Mouse (Mus musculus) heart, postnatal 4 days (tissue): ENCODE measurements around the gene Phxr2. TPM values are rescaled to one million over a fixed set of nuclear protein-coding genes. Genes with fewer than 3 reads are reported as not detected.
A peak's percentile ranks its signal among the peaks of the same experiment; 100 is the strongest.
"Not testable (repeated sequence)": the region's sequence is repeated elsewhere in the genome, so short reads cannot be mapped to it uniquely, and the experiment has no call there.

Source experiments
- DNase-seq: peaks from one replicate; pipeline ENCODE4 v3.0.0; 2021
- total RNA-seq, 2 experiments: library from RNA; stranded (reverse); gene quantifications; 2 replicates each; pipeline ENCODE4 v1.2.3; 2021

Phxr2 gene
- total RNA-seq: not detected

DNA sequence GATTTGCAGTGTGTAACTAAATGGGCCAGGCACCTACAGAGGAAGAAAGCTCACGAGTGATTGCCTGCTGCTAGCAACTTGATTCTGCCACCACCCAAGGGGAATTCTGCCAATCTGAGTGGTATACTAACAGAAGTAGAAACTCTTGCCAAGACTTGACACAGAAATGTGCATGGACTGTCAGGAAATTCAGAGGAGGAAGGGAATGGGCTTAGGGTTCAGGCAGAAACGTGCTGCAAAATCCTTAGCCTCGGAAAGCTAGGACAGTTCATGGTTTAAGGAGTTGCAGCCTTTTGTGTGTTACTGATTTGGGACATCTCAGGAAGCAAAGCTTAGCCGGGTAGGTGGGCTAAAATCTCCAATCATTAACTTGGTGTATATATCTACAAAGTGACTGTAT lies at the start of gene Phxr2:
Gene Phxr2, minus strand, starts transcription at position 101 of the 400 bp plus-strand sequence.
- no peak for DNase-seq

DNA sequence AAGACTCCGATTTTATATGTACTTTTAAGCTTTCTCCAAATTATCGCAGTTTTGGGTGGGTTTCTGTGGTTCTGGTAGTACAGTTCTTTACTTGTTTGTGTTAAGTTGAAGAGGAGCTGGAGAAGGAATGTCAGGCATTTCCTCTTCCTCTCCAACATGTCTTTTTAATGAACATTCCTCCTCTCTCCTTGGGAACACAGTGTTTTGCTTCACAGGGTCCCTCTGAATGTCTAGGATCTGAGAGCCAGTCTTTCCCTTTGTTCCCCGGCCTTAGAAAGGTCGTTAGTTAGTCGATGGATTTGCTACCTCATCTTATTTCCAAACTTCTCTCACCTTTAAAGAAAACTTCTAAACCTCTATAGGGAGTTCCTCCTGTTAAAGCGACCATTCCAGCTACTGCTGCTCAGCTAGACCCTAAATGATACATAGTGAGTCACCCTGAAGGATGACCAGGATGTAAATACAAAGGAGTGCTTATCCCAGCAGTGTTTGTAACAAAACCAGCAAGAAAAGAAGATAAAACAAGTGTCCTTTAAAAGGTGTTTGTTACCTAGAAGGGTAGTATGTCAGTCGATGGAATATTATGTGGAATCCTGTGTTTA lies 46.9 kb upstream of the Phxr2 start:
- DNase-seq: no peak

DNA sequence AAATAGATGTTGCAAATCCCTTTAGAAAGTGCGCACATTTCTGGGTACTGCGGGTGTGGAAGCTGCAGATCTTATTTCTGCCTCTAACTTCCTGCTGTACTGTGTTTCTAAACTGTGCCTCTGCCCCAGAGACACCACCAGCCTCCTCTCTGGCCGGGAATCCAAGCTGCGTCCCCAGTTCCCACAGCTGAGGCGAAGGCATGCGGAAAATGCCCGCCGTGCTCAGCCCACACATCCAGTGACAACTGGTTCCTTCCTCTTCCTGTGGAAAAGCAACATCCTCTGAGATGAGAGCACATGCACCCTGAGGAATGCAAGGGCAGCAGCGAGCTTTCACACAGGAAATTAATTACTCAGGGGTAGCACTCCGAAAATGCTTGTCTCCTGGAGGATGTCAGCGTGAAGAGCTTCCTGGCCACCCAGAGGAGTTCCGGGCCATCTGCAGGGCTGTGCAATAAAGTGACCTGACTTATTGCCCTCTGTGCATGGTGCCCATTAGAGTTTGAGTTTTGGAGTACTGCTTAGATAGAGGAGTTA lies 45.9 kb upstream of the Phxr2 start:
- DNase-seq: peak; percentile 70

DNA sequence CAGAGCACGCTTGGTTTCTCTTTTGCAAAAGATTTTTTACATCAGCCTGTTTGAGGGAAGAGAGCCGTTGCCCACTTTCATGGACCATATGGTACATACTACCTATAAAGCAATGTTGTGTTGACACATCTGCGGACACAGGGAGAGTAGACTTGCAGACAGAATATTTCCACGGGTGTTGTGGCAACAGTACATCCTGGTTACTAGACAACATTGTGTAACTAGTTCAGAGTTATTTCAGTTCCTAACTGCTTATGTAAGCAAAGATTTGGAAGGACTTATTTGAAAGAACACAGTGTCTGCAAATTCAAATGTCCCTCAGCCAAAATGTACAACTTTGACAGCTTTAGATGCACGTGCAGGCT lies 43.6 kb upstream of the Phxr2 start:
- DNase-seq: peak; percentile 28

DNA sequence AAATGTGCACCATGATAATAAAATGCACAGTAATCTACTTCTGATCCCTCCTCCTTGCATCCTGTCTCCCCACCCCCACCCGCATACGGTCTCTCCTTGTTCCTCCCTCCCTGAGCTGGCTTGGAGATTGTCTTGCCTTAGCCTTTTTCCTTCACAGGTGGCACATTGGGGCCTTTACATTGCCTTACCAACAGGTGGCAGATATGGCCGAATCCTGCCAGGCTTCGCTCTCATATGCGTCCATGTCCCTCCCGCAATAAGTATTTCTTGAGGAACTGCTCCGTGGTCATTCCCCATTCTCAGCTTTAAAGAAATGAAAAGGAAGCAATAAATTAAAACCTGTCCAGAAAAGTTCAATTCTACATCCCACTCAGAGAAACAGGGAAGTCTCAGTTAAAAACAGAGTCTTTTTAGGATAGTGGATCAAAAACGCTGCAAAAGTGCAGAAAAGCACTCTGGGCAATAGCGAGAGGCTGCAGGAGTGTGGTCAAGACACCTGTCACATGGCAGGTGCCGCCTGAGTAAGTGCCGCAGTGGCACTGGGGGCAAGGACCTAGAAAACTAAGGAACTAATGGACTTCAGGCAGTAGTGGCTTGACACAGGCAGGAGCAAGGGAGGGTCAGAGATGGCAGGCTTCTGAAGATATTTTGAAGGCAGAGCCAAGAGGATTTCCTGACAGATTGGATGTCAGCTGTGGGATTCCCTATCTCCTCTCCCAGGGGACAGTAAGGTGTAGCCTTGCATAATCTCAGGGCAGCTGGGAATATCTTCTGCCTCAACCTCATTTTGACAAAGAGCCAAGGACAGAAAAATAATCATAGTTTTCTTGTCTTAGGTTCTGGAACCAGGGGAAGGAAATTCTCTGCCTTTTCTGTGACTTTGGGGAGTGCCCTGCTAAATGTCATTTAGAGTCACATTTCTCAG lies 43.0 kb upstream of the Phxr2 start:
- DNase-seq: peak; percentile 39

DNA sequence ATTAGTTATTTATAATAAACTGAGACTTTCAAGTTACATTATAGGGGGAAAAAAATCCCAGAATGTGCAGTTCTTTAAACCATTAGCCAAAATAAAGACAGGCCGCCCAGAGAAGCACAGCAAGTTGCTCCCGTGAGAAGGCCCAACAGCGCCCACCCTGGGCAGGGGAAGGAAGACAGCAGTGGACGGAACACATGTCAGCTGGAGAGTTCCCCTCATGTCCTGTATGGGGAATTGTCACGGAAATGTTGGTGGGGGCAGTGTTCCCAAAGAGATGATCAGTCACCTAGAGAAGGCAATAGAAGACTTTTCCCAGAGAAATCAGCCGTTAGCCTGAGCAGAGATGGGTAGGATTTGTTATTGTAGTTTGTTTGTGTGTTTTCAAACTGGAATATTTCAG lies 42.3 kb upstream of the Phxr2 start:
- DNase-seq: peak; percentile 49

DNA sequence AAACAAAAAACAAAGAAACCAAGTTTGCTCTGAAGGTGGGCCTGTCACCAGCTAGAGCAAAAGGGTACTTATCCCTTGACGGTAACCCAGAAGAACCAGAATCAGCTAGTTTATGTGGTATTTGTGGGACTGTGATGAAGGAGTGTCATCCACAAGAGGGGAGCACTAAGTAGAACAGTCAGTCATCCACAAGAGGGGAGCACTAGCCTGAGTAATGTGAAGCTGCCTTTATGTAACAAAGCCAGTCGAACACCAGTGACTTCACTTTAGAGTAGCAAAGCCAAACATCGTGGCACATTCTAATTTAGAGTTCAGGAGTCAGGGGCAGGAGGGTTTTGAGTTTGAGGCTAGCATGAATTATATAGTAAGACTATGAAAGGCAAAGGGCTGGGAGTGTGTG lies 40.3 kb upstream of the Phxr2 start:
- DNase-seq: peak; percentile 32

DNA sequence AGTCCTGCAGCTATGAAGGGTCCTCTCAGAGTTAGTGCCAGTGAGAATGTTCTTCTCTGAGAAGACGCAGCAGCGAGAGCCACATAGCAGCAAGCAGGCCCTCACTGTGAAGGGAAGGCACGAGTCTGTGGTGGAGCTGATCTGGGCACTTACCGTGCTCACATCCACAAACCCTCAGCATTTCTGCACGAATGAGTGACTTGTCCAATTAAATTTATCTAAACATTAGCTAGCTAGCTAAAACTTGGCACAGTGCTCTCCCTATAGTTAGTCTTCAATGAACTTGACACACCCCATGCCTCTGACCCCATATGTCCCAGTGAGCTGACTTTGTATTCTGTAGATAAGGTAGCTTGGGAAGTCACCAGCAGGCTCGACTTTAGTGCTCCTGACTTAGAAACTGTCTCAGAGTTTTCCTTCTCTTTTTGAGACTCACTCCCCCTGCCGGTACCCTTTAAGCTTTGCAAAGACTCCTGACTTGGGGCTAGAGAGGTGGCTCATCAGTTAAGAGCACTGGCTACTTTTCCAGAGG lies 39.7 kb upstream of the Phxr2 start:
- peak; percentile 27 for DNase-seq

DNA sequence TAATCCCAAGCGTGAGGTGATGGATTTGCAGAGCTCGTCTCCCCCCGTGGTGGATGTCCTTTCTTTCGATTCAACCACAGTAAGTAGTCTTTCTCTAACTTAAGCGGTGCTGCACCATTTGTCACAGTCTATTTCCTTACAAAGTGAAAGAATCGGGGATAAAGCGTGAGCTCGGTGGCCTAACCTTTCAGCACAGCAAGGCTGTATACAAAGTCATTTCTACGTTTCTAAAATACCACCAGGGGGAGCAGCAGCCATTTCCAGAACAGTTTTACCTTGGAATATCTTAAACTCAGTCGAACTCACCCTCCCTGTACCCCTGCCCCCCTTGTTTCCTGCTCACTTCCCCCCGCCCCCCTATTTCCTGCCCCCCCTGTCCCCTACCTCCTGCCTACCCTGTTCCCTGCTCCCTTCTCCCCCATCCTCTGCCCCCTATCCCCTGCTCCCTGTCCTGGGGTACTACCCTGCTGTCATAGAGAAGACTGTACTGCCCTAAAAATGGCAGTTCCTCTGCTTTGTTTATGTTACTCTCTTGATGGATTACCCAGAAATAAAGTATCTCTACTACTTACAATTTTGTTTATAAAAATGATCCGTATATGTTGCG lies 38.8 kb upstream of the Phxr2 start:
- DNase-seq: peak; percentile 45

DNA sequence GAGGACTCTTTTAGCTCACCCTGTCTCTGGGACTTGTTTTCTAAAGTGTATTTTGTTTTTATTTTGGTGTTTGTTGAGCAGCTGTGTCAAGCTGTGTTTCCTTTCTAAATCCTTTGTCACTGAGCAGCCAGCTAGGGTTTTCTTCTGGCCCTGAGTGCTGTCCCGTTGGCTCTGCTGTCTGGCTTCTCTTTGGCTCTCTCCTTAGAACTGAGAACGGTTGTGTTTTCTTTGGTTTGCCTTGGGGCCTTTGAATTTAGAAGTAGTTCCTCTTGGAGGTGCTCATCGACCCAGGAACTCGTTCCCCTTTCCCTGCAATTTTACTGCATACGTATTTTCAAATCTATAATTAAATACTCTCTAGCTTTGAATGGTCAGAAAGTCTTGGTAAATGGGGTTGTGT lies 36.9 kb upstream of the Phxr2 start:
- no peak for DNase-seq

DNA sequence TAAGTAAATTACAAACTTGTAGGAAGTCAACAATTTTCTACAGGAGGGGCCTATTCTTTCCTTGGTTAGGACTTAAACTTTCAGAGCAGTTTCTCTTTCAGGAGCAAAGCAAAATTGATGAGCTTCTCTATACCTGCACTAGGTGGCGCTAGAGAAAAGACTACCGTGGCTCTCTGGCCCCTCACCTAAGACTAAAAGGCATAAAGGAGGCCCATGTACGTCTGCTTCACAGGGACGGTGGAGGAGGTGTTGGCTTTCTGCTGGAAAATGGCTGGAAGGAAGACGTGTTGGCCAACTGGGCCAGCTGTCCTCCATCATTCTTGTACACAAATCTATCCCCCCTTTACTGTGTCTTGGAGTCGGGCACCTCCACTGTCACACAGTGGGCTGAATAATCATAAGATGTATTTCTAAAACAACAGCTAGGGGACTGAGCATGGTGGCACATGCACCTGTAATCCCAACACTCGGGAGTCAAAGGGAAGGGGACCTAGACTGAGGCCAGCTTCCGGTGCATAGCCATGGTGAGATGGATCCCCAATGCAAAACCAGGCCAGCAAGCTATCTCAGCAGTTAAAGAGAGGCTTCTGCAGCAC lies 36.0 kb upstream of the Phxr2 start:
- peak; percentile 30 for DNase-seq

DNA sequence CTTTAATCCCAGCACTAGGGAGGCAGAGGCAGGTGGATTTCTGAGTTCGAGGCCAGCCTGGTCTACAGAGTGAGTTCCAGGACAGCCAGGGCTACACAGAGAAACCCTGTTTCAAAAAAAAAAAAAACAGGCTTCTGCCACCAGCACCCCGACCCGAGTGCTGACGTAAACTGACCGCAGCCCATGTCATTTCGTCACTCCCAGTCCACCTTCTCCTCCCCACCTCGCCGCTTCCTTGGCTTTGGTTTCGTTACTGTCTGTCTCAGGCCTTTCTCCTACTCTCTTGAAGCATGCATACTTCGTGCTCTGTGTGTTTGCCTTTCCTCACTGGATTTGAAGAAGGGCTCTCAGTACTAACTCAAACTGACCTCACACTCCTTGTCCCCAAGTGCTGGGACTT lies 31.6 kb upstream of the Phxr2 start:
- DNase-seq: not testable (repeated sequence)

DNA sequence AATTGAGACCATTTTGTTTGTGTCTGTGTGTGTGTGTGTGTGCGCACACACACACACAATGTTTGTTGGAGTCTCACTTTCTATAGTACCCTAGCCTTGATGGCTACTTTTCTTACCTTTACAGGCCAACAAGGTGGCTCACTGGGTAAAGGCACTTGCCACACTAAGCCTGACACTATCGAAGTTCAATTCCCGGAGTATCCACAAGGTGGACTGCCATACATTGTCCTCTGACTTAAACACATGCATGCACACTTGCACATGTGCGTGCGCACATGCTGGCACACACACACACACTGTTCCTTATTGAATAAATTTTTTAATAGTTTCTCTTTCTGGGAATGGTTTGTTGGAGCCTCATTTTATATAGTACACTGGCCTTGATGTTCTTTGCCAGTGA lies 30.7 kb upstream of the Phxr2 start:
- DNase-seq: no peak

DNA sequence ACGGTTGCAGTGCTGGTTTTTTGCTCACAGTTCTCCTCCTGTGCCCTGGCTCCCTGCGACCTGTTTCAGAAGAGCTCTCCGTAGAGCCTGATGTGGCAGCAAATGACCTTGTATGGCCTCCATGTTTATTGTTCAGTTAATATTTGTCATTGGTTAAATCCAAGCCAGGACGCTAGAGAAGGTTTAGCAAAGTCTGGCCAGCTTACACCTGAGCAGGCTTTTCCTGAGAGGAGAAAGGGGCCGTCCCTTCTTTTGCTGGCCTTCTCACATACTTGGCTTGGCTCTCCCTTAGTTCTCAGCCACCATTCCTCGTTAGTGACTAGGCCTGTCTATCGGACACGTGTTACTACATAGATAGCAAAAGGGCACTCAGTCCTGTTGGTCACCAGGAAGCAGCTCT lies 28.5 kb upstream of the Phxr2 start:
- no peak for DNase-seq

DNA sequence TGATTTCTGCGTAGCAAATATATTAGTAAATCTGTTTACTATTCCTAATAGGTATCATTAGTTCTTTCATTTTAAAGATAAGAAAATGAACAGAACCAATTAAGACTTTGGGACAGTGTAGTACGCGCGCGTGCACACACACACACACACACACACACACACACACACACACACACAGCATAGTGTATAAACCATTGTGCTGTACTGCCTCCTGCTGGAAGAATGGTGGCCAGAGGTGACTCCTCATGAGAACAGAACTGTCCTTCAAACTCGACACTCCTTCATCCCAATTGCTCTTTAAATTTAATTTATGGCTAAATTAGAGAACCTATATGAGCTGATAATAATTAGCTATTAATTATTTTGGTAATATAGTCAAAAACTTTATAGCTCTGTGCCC lies 25.9 kb upstream of the Phxr2 start:
- DNase-seq: peak; percentile 45

DNA sequence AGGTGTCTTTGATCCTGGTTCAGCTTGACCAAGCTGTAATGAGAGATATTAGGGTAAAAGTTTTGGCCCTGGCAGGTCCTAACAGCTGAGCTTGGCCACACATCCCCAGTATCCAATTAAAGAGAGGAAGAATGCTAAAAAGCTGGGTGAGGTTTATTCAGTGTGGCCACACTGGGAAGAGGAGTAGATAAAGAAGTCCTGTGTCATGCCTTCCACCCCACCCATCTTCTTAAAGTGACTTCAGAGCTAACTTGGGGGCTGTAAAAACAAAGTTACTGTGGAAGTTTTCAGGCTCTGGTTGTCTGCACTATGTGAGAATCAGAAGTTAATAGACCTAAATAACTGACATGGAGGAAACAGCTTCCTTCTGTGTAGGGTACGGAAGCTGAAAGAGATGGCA lies 25.5 kb upstream of the Phxr2 start:
- DNase-seq: no peak

DNA sequence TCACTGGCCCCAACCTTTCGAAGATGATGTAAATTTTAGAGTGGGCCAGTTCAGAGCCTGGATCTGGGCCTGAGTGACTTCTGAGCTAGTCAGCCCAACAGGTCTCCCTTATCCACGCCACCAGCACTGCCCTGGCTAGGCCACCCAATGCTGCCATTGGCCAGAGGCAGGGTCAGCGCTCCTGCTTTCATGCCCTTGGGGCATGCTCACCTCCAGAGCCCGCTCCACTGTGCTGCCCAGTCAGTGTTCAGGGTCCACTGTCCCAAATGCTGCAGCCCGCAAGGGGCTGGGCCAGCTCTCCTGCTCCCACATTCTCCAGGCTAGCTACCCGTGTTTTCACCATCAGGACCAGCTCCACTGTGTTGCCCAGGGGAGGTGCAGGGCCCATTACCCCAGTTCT lies 23.9 kb upstream of the Phxr2 start:
- no peak for DNase-seq

DNA sequence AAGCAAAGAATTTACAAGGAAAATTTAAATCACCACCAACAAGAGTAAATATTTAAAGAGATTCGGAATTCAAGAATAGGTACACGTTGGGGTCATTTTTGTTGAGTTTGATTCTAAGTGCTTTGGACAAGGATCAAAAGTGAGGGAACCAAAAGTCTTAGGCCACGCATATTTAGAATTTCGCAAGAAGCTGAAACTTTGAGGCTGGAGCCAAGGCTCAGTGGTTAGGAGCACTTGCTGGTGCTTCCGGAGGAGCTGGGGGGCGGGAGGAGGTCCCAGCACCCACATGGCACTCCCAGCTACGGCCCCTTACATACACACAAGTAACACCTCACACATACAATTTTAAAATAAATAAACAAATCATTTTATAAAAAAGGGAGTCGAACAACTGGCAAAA lies 20.5 kb upstream of the Phxr2 start:
- no peak for DNase-seq

DNA sequence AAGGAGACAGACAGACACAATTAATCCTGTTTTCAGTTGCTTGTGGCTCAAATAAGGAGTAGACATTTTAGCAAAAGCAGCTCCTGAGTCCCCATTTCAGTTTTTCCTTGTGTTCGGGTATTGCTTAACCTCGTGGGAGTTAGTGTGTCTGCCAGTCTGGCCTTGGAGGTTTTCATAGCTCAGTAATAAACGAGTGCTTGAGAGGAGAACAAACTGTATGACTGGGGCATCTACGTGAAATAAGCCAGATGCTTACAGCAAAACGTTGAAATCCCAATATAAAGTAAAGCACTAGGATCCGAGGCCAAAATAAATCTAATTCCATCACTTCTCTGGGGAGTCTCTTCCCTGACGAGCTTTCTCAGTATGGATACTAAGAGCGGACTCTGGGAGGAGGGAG lies 19.5 kb upstream of the Phxr2 start:
- no peak for DNase-seq

DNA sequence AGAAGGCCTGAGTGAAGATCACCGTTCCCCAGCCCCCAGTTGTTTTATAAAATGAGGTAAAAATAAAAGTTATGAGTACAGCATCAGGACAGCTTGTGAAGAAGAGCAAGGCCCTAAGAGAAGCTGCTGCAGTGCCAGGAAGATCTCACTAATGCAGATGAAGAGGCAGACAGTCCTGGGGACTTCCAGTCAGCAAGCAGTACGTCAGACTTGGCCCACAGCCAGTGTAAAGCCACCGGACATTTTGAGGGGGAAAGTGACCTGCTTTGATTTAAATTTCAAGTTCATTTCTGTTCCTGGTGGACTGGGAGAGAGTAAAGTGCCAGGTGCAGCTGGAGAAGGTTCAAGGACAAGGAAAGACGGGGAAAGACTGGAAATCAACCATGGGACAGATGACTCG lies 10.2 kb upstream of the Phxr2 start:
- DNase-seq: no peak

DNA sequence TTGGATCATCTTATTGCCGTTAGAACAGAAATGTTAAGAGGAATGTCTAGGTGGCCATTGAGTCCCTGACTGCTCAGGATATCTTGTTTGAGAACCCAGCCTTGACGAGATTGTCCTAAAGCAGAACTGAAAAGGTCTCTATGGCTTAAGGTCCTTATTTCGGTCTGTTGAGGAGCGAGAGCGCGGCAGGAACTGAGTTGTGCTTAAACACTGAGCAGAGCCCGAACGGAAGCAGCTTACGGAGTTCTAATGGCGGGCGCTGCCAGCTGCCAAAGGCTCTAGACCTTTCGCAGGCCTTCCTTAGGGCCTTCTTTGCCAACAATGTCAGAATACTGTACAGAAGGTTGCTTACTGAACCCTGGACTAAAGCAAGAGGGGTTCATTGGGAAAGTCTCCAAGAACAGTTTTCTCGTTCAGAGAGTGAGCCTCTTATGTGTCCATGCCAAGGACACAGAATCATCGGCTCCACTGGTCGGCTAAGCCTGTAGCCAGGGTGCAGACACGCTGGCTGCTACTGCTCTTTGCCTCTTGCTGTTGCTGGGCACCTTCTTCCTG lies 7.3 kb upstream of the Phxr2 start:
- DNase-seq: no peak

DNA sequence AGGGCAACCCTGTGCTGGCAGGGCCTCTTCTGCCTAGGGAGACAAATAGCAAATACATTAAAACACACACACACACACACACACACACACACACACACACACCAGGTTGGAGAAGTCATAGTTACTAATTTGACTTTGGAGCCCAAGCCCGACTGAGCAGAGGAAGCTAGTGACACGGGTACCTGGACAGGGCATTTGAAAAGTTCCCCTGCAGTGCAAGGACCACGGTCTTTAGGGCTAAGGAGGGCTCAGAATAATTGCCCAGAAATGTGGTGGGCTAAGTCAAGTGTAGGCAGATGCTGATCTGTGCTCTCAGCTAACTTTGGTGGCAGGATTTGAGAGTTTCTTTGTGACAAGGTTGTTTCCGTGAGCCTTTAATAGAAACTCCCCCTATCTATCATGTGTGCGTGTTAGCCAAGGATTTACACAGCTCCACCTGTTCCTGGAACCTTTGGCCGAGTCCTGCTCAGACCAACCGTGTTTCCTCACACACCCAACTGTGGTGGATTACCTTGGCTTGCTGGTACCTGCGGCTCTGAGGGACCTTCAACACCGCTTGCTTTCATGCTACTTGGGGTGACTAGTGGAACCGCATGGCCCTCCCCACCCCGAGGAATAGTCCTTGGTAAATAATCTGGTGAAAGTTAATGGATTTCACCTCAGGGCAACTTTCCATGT lies 6.6 kb upstream of the Phxr2 start:
- no peak for DNase-seq
